Mouse (Mus musculus): ENCODE results near the gene Olfr259.

The Olfr259 gene

DNA sequence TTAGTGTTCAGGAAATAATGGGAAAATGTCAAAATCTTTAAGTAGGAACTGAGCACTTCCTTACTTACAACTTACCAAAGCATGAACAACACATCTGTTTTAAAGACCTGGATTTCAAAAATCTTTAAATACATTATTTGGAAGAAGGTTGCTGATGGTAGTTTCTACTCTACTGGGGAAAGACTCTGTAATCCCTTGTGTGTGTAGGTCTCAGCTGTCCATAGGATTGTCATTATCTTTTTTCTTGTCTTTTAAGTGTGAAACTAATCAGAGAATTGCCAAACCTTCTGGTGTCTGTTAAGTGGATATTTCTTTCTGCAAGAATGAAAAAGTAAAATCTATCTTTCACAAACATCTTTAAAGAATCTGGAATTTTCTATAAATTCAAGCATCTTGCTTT, at the start of gene Olfr259:
TSS of gene Olfr259 (minus strand) at position 101 of the 400 bp plus-strand sequence.
- DNase-seq (ENCODE audit: extremely low read depth, insufficient read length, low spot score): no peak

DNA sequence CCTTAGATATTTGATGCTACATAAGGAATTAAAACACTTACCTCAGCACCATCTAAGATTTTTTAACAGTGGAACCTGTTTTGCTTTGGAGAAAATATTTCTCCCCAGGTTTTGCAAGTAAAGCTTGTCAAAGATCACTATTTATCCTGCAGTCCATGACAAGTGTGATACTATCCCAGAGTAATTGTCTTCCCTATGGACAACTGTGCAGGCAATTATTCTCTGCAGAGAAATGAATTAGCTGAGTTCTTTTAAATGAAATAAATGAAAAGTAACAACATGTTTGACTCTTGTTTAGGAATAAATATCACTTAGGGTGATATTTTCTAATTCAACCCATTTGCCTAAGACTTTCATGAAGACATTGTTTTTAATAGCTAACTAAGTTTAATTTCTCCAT, 38.2 kb upstream of the Olfr259 start, which contains the start of gene Olfr1111:
TSS of gene Olfr1111 (minus strand) at position 101 of the 400 bp plus-strand sequence.
- DNase-seq (ENCODE audit: extremely low read depth, insufficient read length, low spot score): no peak

DNA sequence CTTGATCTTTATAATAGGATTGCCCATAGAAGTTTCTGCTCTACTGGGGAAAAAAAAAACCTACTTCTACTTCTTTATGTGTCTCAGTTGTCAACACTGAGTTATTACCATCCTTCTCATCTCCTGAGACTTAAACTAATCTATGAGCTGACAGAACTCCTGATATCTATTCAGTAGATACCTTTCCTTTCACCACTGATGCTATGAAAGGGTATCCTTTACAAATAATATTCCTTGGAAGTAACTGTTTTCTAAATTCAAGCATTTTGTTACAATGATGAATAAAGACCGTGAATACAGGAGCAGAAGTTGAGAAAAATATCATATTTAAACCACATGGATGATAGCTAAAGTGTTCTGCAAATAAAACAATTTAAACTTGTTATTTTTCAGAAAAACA, 25.8 kb upstream of the Olfr259 start, which contains the start of gene Olfr1110:
TSS of gene Olfr1110 (minus strand) at position 101 of the 400 bp plus-strand sequence.
- no peak for DNase-seq (ENCODE audit: extremely low read depth, insufficient read length, low spot score)

DNA sequence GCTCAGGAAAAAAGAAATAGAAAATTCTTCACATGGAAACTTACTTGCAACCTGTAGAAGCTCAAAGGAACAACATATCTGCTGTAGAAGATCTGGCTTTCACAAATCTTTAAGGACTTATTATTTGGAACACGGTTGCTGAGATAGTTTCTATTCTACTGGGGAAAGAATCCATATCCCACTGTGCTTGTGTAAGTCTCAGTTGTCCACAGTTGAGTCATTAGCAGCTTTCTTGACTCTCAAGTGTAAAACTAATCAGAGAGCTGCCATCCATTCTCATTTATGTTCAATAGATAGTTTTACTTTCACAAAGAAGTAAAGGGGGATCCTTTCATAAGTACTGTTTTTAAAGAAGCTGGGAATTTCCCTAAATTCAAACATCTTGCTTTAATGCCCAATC, 18.5 kb downstream of the Olfr259 start, which contains the start of gene Olfr1109:
TSS of gene Olfr1109 (minus strand) at position 101 of the 400 bp plus-strand sequence.
- DNase-seq (ENCODE audit: extremely low read depth, insufficient read length, low spot score): no peak

DNA sequence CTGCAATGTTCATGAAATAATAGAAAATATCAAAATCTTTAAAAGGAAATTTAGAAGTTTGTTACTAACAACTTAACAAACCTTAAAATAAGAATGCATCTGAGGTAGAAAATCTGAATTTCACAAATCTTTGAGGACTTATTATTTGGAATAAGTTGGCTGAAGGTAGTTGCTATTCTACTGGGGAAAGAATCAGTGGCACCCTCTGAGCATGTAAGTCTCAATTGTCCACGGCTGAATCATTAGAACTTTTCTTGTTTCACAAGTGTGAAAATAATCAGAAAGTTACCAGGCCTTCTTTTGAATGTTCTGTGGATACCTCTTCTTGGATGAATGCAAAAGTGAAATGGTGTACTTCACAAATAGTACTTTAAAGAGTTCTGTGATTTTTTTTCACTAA, 38.6 kb downstream of the Olfr259 start, which contains the start of gene Olfr1107:
TSS of gene Olfr1107 (minus strand) at position 101 of the 400 bp plus-strand sequence.
- DNase-seq (ENCODE audit: extremely low read depth, insufficient read length, low spot score): no peak
